Comparison of ENCODE assay signal across 8 mouse cellular contexts in genomic region chrX:133931302-133932013, GRCm38 (mm10). TPM values are rescaled to one million over a fixed set of nuclear protein-coding genes. Genes with fewer than 3 reads are reported as not detected.
DNase-seq lines count a peak whose midpoint lies in the region; ATAC-seq lines count a peak whose summit lies in the region.

No protein-coding gene starts in this region.

- H3K4me3 ChIP-seq in neural tube, embryonic 11.5 days (ENCODE audit: low read depth, low read length): no peak overlapping the region

- 68% methylated on average over 12 of the region's 12 CpGs for WGBS in neural tube, embryonic 11.5 days

- H3K4me1 ChIP-seq in neural tube, embryonic 11.5 days (ENCODE audit: control insufficient read depth, insufficient read depth, low read length): no peaks in the 10 kb centered on the region

- ATAC-seq in neural tube, embryonic 11.5 days (ENCODE audit: insufficient read depth, low FRiP score, low TSS enrichment): no peak
- ATAC-seq in common myeloid progenitor, adult 5-6 weeks (replicated peaks; ENCODE audit: low read depth, poor library complexity, severe bottlenecking): peak; percentile 66; the same call in 1 of the 2 replicates
- ATAC-seq in megakaryocyte-erythroid progenitor cell, adult 5-6 weeks (replicated peaks; ENCODE audit: low FRiP score, low TSS enrichment, poor library complexity, severe bottlenecking): peak; percentile 87

- DNase-seq in cerebellum, postnatal 14 days: peak; percentile 37 to 39
- DNase-seq in cerebellum, adult 11-12 months: no peak
- peak; percentile 24 for DNase-seq in neural tube, embryonic 11.5 days (ENCODE audit: low spot score)
- DNase-seq in neural tube, embryonic 10.5 days (ENCODE audit: extremely low spot score, low spot score): no peak
- peak; percentile 42 to 54 for DNase-seq in kidney, postnatal 36 days
- DNase-seq in ovary, postnatal 36 days (ENCODE audit: low spot score): no peak

- H3K9ac ChIP-seq in neural tube, embryonic 11.5 days (ENCODE audit: low read length): no peak overlapping the region

- H3K27me3 ChIP-seq in neural tube, embryonic 11.5 days (ENCODE audit: control insufficient read depth, insufficient read depth, low read length): no peaks in the 10 kb centered on the region

- H3K27ac ChIP-seq in neural tube, embryonic 11.5 days (ENCODE audit: low read depth, low read length): no peak overlapping the region

- H3K9me3 ChIP-seq in neural tube, embryonic 11.5 days (ENCODE audit: control insufficient read depth, low read length): no peaks in the 10 kb centered on the region

- no peak overlapping the region for H3K4me2 ChIP-seq in neural tube, embryonic 11.5 days (ENCODE audit: low read depth)

- H3K36me3 ChIP-seq in neural tube, embryonic 11.5 days (ENCODE audit: control insufficient read depth, insufficient read depth, low read length): no peaks in the 10 kb centered on the region

RNA-seq across cellular contexts. Expression of gene Srpx2, which starts 23.2 kb away (rescaled TPM):
- polyA plus RNA-seq in neural tube, embryonic 11.5 days (2014; fragmentation: Nextera tagmentation; extraction: Ambion mirVana): 1.0 and 1.2 TPM in 2 replicates
- total RNA-seq in common myeloid progenitor, adult 5-6 weeks (2017): not detected in 2 replicates
- total RNA-seq in megakaryocyte-erythroid progenitor cell, adult 5-6 weeks (2014; fragmentation: Nextera tagmentation): not detected in 2 replicates
- not detected in 2 replicates for total RNA-seq in megakaryocyte-erythroid progenitor cell, adult 5-6 weeks (2017)

RNA-seq across cellular contexts. Expression of gene Tspan6, which starts 33.2 kb away (rescaled TPM):
- polyA plus RNA-seq in neural tube, embryonic 11.5 days (2014; fragmentation: Nextera tagmentation; extraction: Ambion mirVana): 212 and 218 TPM in 2 replicates
- total RNA-seq in common myeloid progenitor, adult 5-6 weeks (2017): 9.6 and 11.0 TPM in 2 replicates
- total RNA-seq in megakaryocyte-erythroid progenitor cell, adult 5-6 weeks (2014; fragmentation: Nextera tagmentation): 4.0 and 6.1 TPM in 2 replicates
- 5.7 and 14.9 TPM in 2 replicates for total RNA-seq in megakaryocyte-erythroid progenitor cell, adult 5-6 weeks (2017)

RNA-seq across cellular contexts. Expression of gene Sytl4, which starts 50.2 kb away (rescaled TPM):
- 1.7 and 2.5 TPM in 2 replicates for polyA plus RNA-seq in neural tube, embryonic 11.5 days (2014; fragmentation: Nextera tagmentation; extraction: Ambion mirVana)
- total RNA-seq in common myeloid progenitor, adult 5-6 weeks (2017): 5.8 and 7.4 TPM in 2 replicates
- total RNA-seq in megakaryocyte-erythroid progenitor cell, adult 5-6 weeks (2014; fragmentation: Nextera tagmentation): 2.2 and 5.2 TPM in 2 replicates
- 7.4 and 8.4 TPM in 2 replicates for total RNA-seq in megakaryocyte-erythroid progenitor cell, adult 5-6 weeks (2017)

Comparison
In these comparisons a context has a peak if more than half of its experiments do, and no peak if none do; other contexts are left out.
1. DNase-seq: peak in cerebellum, postnatal 14 days (2 of 2), neural tube, embryonic 11.5 days (single experiment) and kidney, postnatal 36 days (2 of 2); none in cerebellum, adult 11-12 months (single experiment), neural tube, embryonic 10.5 days (single experiment) and ovary, postnatal 36 days (single experiment).